Mouse (Mus musculus) stomach, embryonic 14.5 days (tissue): ENCODE data around the gene Morn5. TPM values are rescaled to one million over a fixed set of nuclear protein-coding genes. Genes with fewer than 3 reads are reported as not detected.

Experiments
- ATAC-seq: fragments of 200-750 bp; cut with Nextera tagmentation; 2 replicates; pipeline ENCODE4 v1.8.0; 2017; ENCODE audit warnings: low read depth, moderate TSS enrichment; ENCODE audit not compliant: insufficient number of reproducible peaks, insufficient read depth, low FRiP score
- H3K27ac ChIP-seq: fragments of 300-500 bp; sonication (generic); 2 replicates; pipeline ENCODE4 v1.5.1; 2014; ENCODE audit warnings: mild to moderate bottlenecking, low read length, moderate library complexity, mixed read lengths
- H3K27me3 ChIP-seq: fragments of 300-500 bp; sonication (generic); 2 replicates; pipeline ENCODE4 v1.6.1; 2014; ENCODE audit warnings: low read length, control low read depth, mixed read lengths; ENCODE audit not compliant: control insufficient read depth, insufficient read depth
- H3K36me3 ChIP-seq: fragments of 300-500 bp; sonication (generic); 2 replicates; pipeline ENCODE4 v1.6.1; 2014; ENCODE audit warnings: mild to moderate bottlenecking, control low read depth, low read length, moderate library complexity, mixed read lengths; ENCODE audit not compliant: control insufficient read depth, insufficient read depth
- H3K4me1 ChIP-seq: fragments of 300-500 bp; sonication (generic); 2 replicates; pipeline ENCODE4 v1.6.1; 2014; ENCODE audit warnings: low read length, control low read depth, mixed read lengths; ENCODE audit not compliant: control insufficient read depth, insufficient read depth
- H3K4me2 ChIP-seq: fragments of 300-500 bp; sonication (generic); replicated peaks from 2 replicates; pipeline ENCODE4 v1.6.1; 2014; ENCODE audit warnings: low read depth, low read length, control low read depth
- H3K4me3 ChIP-seq: fragments of 300-500 bp; sonication (generic); 2 replicates; pipeline ENCODE4 v1.5.1; 2014; ENCODE audit warnings: low read depth, low read length, control low read depth
- H3K9ac ChIP-seq: fragments of 300-500 bp; sonication (generic); replicated peaks from 2 replicates; pipeline ENCODE4 v1.6.1; 2014; ENCODE audit warnings: low read depth, mild to moderate bottlenecking, control low read depth, low read length, moderate library complexity, mixed read lengths
- H3K9me3 ChIP-seq: fragments of 300-500 bp; sonication (generic); 2 replicates; pipeline ENCODE4 v1.6.1; 2016; ENCODE audit warnings: low read depth, low read length, control low read depth; ENCODE audit not compliant: control insufficient read depth
- WGBS: fragments of 180-500 bp; shearing (Covaris S2); extraction: QIAGEN DNeasy Blood & Tissue Kit; methylation state at CpG from one replicate; pipeline ENCODE4 v1.1.7; 2014; 5-methylcytosine and 5-hydroxymethylcytosine counted together
- polyA plus RNA-seq: library from polyadenylated mRNA; unstranded; fragments of >200 nt; fragmentation: Nextera tagmentation; extraction: Ambion mirVana; gene quantifications from 2 replicates; pipeline ENCODE4 v1.2.1, GENCODE M21; 2014

The Morn5 gene
- polyA plus RNA-seq, 1 experiment from 2014 or later: not detected

DNA sequence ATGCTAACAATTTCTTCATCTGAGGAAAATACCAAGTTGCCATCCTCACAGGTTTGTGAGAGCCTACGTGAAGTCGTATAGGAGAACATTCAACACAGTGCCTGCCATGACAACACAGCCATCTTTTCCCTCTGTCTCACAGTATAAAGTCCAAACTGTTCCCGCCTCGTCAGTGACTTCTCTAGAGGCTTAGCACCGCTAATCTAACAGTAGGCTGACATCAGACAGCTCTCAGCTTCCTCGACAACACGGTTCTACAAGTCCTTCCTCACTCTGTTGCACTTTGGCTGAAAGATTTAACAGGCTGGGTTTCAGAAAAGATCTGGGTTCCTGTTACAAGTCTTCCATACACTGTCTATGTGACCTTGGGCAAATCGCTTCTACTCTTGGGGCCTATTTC is 1.1 kb upstream of the Morn5 start:
- 61% methylated on average over 8 of the region's 8 CpGs for WGBS
- peaks cover 10% of the 10 kb centered on the region; the same call in 1 of the 2 replicates for H3K36me3 ChIP-seq
- H3K27ac ChIP-seq: no peak overlapping the region
- H3K4me3 ChIP-seq: peak overlapping the region; percentile 76
- no peaks in the 10 kb centered on the region for H3K27me3 ChIP-seq
- H3K9me3 ChIP-seq: no peaks in the 10 kb centered on the region
- ATAC-seq: no peak
- peaks cover 6% of the 10 kb centered on the region for H3K4me1 ChIP-seq
- peak overlapping the region; percentile 82 for H3K4me2 ChIP-seq
- H3K9ac ChIP-seq: peak overlapping the region; percentile 82

DNA sequence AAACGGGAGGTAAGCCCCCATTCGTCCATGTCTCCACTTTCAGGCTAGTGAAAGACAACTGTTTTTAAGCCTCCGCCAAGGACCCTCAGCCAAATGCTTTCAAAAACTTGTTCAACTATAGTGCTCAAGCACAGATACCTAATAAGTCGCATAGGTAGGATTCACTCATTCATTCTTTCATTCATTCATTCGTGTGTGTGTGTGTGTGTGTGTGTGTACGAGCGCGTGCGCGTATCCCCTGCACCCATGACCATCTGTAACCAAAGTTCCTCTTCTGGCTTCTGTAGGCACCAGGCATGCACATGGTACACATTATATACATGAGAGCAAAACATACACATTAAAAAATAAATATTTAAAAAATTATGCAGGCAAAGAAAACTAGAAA is 303 bp downstream of the Morn5 start:
- Histone ChIP-seq H3K27ac (no peak overlapping the region), H3K9me3 (no peaks in the 10 kb centered on the region), H3K27me3 (no peaks in the 10 kb centered on the region), H3K4me2 (peak overlapping the region; percentile 82), H3K4me3 (peak overlapping the region; percentile 76), H3K9ac (no peak overlapping the region), H3K36me3 (no peaks in the 10 kb centered on the region; the same call in 1 of the 2 replicates), H3K4me1 (peaks cover 6% of the 10 kb centered on the region)
- ATAC-seq: peak; percentile 44; the same call in 1 of the 2 replicates
- WGBS: 47% methylated on average over 10 of the region's 10 CpGs

DNA sequence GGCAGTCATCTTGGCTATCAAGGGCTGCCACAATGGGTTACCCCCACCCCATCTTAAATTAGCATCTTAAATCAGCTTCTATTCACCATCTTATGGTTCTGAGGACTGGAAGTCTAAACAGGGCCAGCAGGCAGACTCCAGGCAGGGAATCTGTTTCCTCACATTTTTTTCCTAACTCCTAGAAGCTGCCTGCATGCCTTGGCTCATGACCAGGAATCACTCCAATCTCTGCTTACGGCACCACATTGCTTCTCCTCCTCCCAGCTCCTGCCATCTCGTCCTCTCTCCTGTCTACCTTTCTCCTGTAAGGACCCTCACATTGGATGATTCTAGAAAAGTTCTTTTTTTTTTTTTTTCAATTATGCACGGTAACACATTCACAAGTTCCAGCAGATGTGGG is 4.0 kb downstream of the Morn5 start:
- H3K27me3 ChIP-seq: no peaks in the 10 kb centered on the region
- ATAC-seq: no peak
- no peak overlapping the region for H3K4me3 ChIP-seq
- WGBS: 50% methylated on average over 3 of the region's 3 CpGs
- H3K4me1 ChIP-seq: peaks cover 2% of the 10 kb centered on the region; the same call in 1 of the 2 replicates
- H3K27ac ChIP-seq: no peak overlapping the region
- no peaks in the 10 kb centered on the region for H3K9me3 ChIP-seq
- H3K4me2 ChIP-seq: no peak overlapping the region
- H3K9ac ChIP-seq: no peak overlapping the region
- H3K36me3 ChIP-seq: no peaks in the 10 kb centered on the region

- Histone ChIP-seq H3K9me3 (no peaks in the 10 kb centered on the region), H3K9ac (no peak overlapping the region), H3K27me3 (no peaks in the 10 kb centered on the region), H3K4me3 (no peak overlapping the region), H3K27ac (no peak overlapping the region), H3K4me2 (no peak overlapping the region), H3K4me1 (no peaks in the 10 kb centered on the region), H3K36me3 (no peaks in the 10 kb centered on the region)
- no peak for ATAC-seq
- whole genome bisulfite sequencing: 44% methylated on average over 3 of the region's 3 CpGs
Observed at GRCm38 (mm10) chr2:36056248-36056647, 7.0 kb downstream of the Morn5 start.

- no peaks in the 10 kb centered on the region for H3K9me3 ChIP-seq
Observed at GRCm38 (mm10) chr2:36061409-36061808, 12.2 kb downstream of the Morn5 start.

GRCm38 (mm10) chr2:36067132-36067531 is 17.9 kb downstream of the Morn5 start:
- Histone ChIP-seq H3K4me1 (no peaks in the 10 kb centered on the region), H3K4me2 (no peak overlapping the region), H3K9me3 (no peaks in the 10 kb centered on the region), H3K36me3 (no peaks in the 10 kb centered on the region), H3K4me3 (no peak overlapping the region), H3K27me3 (no peaks in the 10 kb centered on the region), H3K9ac (no peak overlapping the region), H3K27ac (no peak overlapping the region)
- 60% methylated on average over 9 of the region's 9 CpGs for WGBS
- no peak for ATAC-seq

More at GRCm38 (mm10) chr2:36061409-36061808, 12.2 kb downstream of the Morn5 start:
- no peaks in the 10 kb centered on the region for H3K4me1 ChIP-seq
- WGBS: 57% methylated on average over 5 of the region's 5 CpGs
- no peak overlapping the region for H3K4me3 ChIP-seq
- H3K4me2 ChIP-seq: no peak overlapping the region
- no peaks in the 10 kb centered on the region for H3K27me3 ChIP-seq
- no peaks in the 10 kb centered on the region for H3K36me3 ChIP-seq
- H3K9ac ChIP-seq: no peak overlapping the region
- no peak overlapping the region for H3K27ac ChIP-seq
- ATAC-seq: no peak

- no peak overlapping the region for H3K27ac ChIP-seq
- 65% methylated on average over 8 of the region's 8 CpGs for WGBS
- H3K9me3 ChIP-seq: no peaks in the 10 kb centered on the region
- ATAC-seq: no peak
- H3K36me3 ChIP-seq: no peaks in the 10 kb centered on the region
- H3K9ac ChIP-seq: no peak overlapping the region
- H3K4me3 ChIP-seq: no peak overlapping the region
- H3K27me3 ChIP-seq: no peaks in the 10 kb centered on the region
- H3K4me2 ChIP-seq: no peak overlapping the region
- no peaks in the 10 kb centered on the region for H3K4me1 ChIP-seq
Observed at GRCm38 (mm10) chr2:36071660-36072305, 22.5 kb downstream of the Morn5 start.

- Histone ChIP-seq H3K27ac (no peak overlapping the region), H3K4me1 (0 out of 2 replicates have a peak, but pooled peaks cover 3% of the 10 kb centered on the region), H3K36me3 (no peaks in the 10 kb centered on the region), H3K4me3 (no peak overlapping the region), H3K27me3 (no peaks in the 10 kb centered on the region), H3K9ac (no peak overlapping the region), H3K4me2 (no peak overlapping the region), H3K9me3 (no peaks in the 10 kb centered on the region)
- 0 out of 2 replicates have a peak, but pooled peaks have one; percentile 7 for ATAC-seq
- 57% methylated on average over 3 of the region's 3 CpGs for WGBS
Observed at GRCm38 (mm10) chr2:36073781-36074180, 24.5 kb downstream of the Morn5 start.

DNA sequence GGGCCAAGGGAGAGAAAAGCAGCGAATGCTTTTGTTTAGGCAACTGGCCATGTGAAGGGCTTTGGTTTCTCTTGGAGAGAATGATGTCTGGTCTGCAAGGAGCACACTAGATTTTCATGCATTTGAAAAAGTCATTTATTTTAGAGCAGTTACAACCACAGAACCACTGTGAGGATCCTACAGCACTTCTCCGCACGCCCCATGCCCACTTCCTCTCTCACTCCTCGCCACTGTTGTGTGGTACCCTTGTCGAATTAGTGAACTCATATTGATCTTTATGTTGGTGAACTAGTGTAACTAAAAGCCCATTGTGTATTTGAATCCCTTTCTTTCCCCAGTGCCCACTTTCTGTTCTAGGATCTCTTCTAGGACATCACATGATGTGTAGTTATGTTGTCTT is 26.0 kb downstream of the Morn5 start:
- H3K9ac ChIP-seq: no peak overlapping the region
- no peaks in the 10 kb centered on the region for H3K36me3 ChIP-seq
- H3K27me3 ChIP-seq: no peaks in the 10 kb centered on the region
- 89% methylated on average over 5 of the region's 5 CpGs for WGBS
- 0 out of 2 replicates have a peak, but pooled peaks cover 3% of the 10 kb centered on the region for H3K4me1 ChIP-seq
- ATAC-seq: no peak
- no peak overlapping the region for H3K4me3 ChIP-seq
- no peaks in the 10 kb centered on the region for H3K9me3 ChIP-seq
- no peak overlapping the region for H3K27ac ChIP-seq
- H3K4me2 ChIP-seq: no peak overlapping the region
